Mouse (Mus musculus): ENCODE data around the gene M1ap.

M1ap gene

DNA sequence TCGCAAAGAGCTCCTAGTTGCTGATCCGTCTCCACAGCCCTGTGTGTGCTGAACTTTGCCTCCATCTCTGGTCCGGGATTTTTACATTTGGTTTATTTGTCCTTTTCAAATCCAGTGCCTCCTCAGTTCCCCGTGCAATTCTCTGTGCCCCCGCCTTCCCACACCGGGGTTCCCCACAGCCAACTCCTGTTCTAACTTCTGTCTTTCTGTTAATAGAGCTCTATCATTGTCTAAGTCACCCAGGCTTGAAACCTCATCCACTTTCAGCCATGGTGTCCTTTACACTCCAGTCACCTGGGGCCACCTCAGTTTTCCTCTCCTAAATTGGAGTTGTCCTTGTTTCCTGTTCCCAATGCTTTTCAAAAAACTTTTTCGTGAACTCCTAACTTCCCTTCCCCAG lies 64.6 kb downstream of the M1ap start:
- DNase-seq (ENCODE audit: low spot score): no peak

DNA sequence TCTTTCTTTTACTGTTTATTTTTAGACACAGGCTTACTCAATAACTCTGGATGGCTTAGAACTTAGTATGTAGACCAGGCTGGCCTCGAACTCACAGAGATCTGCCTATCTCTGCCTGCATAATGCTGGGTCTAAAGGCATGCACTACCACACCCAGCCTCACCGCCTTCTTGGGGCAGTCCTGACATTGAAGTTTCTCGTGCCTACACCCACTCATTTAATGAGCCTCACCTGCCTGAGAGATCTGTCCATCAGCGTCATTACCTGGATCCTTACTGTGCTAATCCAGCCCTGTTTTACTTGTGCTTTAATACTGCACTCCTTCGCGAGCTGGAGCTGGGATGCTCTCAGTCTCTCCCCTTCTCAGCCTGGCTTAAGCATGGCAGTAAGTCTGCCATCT lies 65.1 kb downstream of the M1ap start:
- no peak for DNase-seq (ENCODE audit: low spot score)

DNA sequence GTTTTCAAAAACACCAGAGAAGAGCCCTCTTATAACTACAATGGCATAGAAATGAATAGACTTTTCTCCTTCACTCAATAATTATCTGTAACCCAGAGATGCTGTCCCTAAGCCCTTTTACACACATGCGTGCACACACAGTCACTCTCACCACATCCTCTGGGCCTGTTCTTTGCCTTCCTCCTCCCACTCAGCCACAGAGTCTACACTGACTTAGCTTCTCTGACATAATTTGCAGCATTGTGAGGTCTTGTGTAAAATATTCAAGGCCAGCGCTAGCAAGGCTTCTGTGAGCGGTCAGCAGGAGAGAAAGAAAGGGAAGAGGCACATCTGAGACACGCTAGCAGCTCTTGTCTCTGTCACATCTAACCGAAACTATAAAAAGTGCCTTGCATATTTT lies 66.7 kb downstream of the M1ap start:
- peak; percentile 24 for DNase-seq (ENCODE audit: low spot score)

DNA sequence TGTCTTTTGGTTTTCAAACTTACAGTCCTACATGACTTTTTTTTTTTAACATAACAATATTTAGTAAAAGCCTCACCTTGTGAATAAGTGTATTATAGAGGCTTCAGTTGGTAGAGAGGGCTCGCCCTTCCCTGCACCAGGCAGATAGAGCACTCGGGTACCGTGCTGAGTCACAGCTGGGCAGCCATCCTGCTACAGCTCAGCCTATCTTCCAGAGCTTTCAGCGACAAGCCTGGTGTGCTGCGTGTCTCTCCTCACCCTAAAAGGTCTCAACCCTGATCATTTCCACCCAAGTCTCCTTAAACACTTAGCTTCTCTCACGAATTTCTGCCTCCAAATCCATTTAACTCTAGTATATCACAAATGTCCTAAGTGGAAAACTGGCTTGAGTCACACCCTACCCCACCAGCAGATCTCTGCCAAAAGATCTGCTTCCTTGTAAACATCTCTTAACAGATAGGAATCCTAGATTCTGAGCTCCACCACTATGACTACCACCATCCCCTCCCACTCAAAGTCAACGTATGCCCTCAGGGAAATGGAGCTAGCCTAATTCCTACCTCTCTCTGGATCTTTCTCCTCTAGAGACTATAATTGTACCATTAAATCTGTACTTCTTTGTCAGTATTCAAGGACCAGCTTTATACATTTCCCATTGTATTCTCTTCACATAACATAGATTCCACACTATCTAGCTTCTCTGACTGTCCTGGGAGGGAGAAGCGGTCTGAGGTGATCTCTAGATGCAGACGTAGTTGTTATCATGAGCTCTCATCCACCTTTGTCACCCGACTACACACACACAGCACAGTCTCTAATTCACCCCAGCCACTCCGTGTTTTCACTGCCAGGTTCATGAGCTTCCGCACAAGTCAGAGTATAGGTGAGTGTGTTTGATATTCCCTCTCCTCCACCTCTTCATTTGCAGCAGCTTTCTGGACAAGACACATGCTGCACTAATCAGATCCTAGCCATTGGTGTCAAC lies 68.1 kb downstream of the M1ap start:
- peak; percentile 60 for DNase-seq (ENCODE audit: low spot score)

DNA sequence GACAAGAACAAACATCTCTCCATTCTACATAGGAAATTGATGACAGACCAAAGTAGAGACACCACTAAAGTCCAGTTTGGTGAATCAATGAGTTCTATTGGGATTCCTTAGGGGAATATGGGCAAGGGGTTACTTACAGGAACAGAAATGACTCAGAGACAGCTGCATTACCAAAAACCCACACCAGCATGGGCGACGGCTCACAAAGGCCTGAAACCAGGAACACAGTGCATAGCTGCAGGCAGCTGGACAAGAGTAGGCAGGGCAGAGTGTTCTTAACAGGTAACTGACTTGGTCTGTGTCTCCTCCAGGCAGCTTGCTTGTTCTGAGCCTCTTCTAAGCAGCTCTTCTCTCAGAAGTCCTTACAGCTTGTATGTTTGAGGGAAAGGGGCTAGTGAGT lies 69.0 kb downstream of the M1ap start:
- peak; percentile 25 for DNase-seq (ENCODE audit: low spot score)

DNA sequence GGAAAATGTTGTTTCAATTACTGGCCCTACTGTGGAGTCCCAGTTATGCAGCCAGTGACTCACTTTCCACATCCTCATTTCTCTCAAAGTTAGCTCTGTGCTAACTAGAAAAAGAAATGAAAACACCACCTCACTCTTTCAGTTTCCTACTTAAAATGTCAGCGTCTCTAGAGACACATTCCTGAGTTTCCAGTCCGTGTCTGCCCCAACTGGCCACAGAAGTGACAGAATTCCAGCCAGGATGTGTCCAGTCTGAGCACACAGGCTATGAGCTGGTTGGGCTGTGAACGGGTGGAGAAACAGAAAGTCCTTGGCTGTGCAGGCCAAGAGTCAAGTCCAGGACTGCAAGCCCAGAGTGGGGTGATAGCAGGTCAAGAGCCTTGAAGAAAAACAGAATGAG lies 70.5 kb downstream of the M1ap start:
- peak; percentile 95 for DNase-seq (ENCODE audit: low spot score)

DNA sequence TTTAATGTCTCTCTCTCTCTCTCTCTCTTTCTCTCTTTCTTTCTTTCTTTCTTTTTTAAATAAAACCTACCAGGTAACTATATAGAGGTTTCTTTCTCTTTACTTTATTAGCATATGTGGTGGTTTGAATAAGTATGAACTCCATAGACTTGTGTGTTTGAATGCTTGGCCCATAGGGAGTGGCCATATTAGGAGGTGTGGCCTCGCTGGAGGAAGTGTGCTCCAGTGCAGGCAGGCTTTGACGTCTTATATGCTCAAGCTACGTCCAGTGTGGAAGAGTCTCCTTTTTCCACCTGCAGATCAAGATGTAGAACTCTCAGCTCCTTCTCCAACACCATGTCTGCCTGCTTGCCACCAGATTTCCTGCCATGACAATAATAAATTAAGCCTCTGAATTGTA lies 72.3 kb downstream of the M1ap start:
- no peak for DNase-seq (ENCODE audit: low spot score)

DNA sequence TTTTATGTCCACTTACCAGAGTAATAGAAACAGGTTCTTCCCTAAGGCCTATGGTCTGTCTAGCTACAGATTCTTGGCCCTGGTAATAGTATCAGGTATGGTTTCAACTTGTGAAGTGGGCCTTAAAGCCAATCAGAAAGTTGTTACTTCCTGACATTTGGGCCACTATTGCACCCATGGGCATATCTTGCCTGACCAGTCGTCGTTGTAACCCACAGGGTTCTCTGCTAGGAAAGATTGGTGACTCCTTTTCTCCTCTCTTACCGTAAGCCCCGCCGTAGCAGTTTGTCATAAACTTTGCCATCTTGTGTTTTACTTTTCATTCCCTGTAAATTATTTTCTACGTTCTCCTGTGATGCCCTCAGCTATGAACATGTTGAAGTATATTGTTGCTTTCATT lies 73.4 kb downstream of the M1ap start:
- no peak for DNase-seq (ENCODE audit: low spot score)

DNA sequence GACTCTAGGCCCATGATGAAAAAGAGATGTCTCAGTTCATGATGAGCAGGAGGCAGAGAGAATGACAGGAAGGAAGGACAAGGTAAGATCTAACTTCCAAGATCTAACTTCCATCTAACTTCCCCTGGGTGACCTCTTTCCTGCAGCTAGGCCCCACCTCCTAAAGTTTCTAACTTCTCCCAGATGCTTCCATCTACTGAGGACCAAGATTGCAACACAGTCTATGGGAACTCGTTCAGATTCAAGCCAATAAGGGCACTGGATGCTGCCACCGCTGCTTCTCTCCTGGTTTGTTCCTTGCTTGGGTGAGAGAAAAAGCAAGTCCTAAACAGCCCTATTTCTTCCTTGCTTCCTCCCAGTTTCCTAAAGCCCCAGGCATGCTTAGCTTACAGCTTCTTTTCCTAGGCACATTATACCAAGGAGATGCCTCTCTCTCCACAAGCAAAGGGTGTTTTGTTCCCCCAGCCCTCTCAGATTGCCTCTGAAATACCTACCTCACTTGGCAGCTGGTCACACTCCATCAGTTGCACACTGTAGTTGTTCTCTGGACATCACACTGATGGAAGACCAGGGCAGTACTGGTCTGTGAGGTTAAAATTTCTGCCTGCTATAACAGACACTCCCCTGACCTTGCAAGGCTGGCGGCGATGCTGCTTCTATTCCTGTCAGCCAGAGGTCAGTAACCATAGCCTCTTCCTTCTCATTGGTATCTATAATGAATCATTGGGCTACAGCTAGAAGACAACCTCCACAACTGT lies 74.3 kb downstream of the M1ap start:
- peak; percentile 43 for DNase-seq (ENCODE audit: low spot score)

DNA sequence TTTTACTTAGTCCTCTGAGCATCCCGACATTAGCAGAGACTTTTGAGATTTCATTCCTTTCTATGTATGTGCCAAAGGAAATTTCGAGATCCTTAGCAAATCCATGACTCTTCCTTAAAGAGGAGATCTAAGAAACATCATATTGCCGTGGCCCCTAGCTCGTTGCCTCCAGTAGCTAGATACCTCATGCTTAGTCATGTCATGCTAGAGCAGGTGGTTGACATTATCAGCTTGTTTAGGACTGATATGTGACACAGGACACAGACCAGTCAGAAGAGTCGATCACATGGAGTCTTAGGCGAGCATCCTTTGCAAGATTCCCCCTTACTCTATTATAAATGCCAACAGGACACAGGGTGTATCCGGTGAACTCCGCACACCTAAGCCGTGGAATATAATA lies 76.3 kb downstream of the M1ap start:
- no peak for DNase-seq (ENCODE audit: low spot score)

DNA sequence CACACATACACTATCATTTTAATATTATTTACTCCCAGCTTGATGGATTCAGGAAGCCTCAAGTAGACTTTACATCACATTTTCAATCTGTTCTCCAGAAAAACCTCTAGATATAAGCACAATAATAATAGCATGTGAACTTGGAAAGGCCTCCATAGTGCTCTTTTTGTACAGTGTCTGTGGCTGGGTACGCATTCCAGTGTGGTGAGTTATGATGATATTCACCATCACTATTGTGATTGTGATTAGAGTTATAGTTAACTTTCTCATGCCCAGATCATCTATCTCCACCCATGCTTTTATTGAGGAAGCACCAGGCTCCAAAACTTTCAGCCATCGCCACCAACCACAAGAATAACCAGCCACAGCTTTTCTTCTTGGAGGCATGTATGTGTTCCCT lies 77.1 kb downstream of the M1ap start:
- DNase-seq (ENCODE audit: low spot score): no peak

DNA sequence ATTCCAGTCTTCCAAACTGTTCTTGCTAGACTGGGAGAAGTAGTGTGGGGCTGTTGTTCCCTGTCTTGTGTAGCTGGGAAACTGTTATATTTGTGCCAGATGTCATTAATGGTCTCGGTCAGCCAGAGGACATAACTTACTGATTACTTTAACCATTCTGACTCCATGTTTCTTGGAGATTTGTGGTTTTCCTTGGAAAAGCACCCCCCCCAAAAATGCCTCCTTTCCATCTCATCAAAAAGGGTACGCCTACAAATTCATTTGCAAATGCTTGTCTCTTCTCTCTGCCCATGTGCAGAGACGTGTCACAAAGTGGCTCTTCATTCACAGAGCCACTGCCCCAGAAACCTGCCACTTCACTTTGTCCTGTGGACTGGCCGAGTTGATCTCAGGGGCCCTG lies 77.7 kb downstream of the M1ap start:
- no peak for DNase-seq (ENCODE audit: low spot score)

DNA sequence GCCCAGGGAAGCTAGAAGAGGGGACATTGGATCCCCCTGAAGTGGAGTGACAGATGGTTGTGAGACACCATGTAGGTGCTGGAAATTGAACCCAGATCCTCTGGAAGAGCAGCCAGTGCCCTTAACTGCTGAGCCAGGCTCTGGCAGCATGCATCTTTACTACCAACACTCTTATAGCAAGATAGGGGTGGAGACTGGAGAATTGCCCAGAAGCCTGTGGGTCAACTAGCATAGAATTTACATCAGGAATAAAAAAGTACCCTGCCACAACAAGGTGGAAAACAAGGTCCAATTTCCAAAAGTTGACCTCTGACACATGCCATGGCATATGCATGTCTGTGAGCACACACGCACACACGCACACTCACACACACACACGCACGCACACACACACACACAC lies 78.5 kb downstream of the M1ap start:
- DNase-seq (ENCODE audit: low spot score): no peak

DNA sequence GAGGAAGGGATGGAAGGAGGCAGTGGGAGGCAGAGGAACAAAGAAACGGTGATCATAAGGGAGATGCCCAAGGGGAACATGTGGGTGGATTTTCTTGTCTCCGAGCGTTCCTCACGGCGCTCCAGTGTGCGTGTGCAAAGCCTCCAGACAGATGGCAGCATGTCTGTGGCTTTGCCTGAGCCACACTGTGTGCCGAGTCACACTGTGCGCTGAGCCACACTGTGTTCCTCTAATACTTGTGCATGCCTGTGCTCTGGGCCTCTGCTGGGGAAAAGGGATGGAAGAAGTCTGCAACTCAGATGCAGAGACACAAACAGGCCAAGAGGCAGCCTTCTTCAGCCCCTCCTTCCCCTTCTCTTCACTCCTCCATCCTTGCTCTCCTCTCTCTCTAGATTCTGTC lies 80.6 kb downstream of the M1ap start:
- DNase-seq (ENCODE audit: low spot score): no peak

DNA sequence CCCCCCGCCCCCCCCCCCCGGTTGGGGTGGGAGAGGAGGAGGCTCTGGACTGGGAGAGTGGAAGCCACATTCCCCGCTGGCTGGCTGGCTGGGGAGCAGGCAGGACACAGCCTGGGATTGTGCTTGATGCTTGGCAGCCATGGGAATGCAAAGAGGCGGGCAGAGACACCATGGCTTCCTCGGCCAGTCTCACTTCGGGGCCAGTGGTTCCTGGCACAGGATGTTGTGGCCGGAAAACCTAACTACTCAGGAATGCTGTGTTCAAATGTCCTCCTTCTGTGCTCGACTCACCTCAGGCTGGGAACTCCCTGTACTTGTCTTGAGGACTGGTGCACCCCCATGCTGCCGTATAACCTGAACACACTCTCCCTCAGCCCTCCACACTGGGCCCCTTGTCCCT lies 81.0 kb downstream of the M1ap start:
- DNase-seq (ENCODE audit: low spot score): no peak

DNA sequence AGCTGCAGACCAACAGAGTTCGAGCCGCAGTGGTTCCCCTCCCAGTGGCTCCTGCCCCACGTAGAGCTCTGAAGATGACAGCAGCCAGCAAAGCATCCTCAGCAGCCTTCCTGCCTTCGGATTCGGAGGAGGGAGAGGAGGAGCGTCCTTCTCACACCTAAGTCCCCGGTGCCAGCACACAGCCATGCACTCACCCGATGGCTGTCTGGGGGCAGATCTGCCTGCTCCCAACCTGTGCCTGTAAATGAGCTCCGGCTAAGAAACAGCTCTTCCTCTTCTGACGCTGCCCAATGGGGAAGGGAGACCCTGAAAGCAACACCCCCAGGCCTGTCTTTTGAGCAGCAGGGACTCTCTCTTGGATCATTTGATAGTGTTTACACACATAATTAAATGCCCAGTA lies 83.1 kb downstream of the M1ap start:
- DNase-seq (ENCODE audit: low spot score): no peak

DNA sequence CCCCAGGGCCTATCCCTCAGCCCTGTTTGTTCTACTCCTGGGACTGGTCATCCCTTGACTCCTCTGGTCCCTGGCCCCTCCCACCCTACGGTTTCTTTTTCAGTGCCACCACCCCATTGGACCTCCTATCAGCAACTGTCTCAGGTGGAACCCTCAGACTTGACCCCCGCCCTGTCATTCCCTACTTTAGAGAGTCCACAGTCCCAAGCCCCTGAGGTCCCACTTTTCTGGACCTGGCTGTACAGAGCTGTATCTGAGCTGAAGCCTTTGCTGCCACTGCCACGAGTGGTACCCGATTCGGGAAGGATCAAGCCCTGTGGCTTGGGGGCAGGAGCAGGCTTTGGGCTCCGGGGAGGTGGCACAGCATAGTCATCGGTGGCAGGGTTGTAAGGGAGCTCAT lies 84.4 kb downstream of the M1ap start:
- no peak for DNase-seq (ENCODE audit: low spot score)

DNA sequence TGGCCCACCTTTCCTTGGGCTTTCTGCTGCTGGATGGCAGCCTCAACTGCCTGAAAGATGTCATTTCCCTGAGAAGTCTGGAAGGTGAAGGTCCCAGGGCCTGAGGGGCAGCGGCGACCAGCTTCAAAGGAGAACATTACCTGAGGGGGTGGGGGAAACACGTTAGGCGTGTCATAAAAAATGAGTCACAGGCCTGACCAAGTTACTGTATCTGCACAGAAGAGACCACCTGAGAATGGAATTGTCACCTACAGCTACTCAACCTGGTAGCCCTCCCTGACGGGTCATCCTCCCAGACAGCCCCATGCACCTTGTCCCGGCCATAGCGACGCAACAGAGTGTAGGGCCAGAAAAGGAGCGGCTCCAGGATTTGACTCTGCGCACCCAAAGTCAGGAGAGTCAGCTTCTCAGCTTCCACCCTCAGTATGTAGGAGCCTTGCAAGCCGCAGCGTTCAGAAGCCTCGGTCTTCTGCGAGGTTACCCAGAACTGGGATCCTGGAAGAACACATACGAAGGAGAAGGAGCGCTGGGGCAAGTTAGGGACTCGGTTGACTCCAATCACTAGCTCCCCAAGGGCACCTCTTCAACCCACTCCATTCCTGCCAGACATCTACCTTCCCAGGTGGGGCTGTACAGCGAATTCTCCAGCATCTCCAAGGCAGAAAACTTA lies 85.4 kb downstream of the M1ap start:
- DNase-seq (ENCODE audit: low spot score): no peak

DNA sequence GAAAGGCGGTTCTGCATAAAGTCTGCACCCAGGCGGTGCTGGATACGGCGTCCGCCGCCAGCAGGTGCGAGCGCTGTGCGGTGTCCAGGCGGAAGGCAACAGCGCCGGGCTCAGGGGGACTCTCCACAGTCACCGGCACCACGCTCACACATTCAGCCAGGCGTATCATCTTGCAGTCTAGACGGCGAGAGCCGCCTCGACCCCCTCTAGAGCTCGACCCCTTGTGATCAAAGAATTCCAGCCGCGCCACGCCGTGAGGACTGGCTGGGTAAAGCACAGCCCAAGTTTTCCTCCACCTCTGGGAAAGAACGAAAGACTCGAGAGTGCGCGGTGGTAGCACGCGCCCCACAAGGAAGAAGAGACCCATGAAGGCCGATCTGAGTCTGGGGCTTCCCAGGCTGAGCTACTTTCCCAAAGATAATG lies 86.1 kb downstream of the M1ap start:
- DNase-seq (ENCODE audit: low spot score): no peak

DNA sequence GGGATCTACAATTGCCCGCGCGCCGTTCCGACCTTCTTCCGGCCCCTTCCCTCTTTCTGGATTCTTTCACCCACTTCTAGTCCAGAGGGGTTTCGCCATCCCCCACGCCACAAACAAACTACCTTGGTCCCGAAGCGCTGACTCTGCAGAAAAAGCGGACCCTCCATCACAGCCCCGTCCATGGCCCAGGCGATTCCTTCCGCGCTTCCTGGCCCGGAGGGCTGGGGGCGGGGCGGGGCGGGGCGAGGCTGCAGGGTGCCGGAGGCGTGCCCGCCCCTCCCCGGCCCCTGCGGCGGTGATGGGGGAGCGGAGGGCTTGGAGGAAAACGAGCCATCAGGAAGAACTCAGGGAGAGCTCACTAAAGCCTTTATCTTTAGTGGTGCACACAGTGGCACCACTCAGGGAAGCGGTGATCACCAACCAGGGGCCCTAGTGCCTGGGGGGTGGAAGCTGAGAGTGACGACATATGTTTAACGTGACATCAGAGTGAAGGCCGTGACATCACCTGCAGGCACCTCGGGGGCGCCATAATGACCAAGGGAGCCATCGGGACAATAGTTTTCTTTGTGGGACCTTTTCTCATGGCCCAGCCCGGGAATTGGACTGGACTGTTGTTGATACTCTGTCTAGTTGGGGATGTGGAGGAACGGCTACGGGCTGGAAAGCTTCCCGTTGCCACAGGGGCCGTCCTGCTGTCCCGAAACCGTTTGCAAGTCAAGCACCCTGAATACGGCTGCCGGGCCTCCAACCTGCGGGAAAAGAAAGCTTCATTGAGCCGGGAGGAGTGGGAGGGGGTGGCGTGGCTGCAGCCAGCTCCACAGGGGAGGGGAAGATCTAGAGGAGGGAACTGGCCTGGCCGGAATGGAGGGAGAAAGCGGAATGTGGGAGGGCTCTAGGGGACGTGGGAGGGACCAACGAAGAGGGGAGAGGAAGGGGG lies 86.8 kb downstream of the M1ap start, which contains the start of the genes Dok1 and Loxl3:
Dok1 (minus strand) TSS at position 223 of the 937 bp plus-strand sequence.
Loxl3 (plus strand) TSS at position 925 of the 937 bp plus-strand sequence.
- peak; percentile 77 for DNase-seq (ENCODE audit: low spot score)

DNA sequence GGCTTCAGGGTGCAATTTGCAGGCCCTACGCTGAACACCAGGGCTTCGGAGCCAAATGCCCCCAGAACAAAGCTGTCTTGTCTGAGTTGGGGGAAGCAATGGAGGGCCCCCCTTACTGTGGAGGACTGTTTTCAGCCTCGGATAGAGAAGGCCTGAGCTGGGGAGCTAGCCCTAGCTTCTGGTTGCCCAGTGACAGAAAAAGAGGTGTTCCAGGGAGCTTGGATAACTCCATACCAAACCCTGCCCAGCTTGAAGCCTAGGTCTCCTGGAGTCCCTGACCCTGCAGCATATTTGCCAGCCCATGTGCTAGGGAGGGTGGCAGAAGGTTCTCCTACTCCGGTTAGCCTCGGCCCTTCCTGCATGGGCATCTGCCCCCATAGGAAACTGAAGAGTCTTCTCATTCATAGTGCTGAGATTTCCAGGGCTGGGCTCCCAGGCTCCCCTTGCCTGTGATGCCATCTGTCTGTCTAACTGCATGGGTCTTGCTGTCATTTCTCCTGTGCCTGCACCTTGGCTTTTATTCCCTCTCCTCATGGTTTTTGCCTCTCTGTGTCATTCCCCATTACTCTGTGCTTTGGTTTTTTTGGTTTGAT lies 87.9 kb downstream of the M1ap start:
- DNase-seq (ENCODE audit: low spot score): no peak

All from adipocyte (in vitro differentiated cells).